Mouse (Mus musculus) intestine, embryonic 16.5 days (tissue): ENCODE measurements around the gene 2010111I01Rik. TPM values are rescaled to one million over a fixed set of nuclear protein-coding genes. Genes with fewer than 3 reads are reported as not detected.

Experiments
- ATAC-seq: fragments of 200-750 bp; cut with Nextera tagmentation; 2 replicates; pipeline ENCODE4 v1.8.0; 2017; ENCODE audit warnings: moderate TSS enrichment, moderate library complexity
- H3K27ac ChIP-seq: fragments of 300-500 bp; sonication (generic); 2 replicates; pipeline ENCODE4 v1.5.1; 2014; ENCODE audit warnings: mild to moderate bottlenecking, low read length
- H3K27me3 ChIP-seq: fragments of 300-500 bp; sonication (generic); replicated peaks from 2 replicates; pipeline ENCODE4 v1.6.1; 2014; ENCODE audit warnings: low read length, control low read depth, mixed read lengths; ENCODE audit not compliant: control insufficient read depth, insufficient read depth
- H3K36me3 ChIP-seq: fragments of 300-500 bp; sonication (generic); 2 replicates; pipeline ENCODE4 v1.6.1; 2014; ENCODE audit warnings: low read length, control low read depth; ENCODE audit not compliant: control insufficient read depth, insufficient read depth
- H3K4me1 ChIP-seq: fragments of 300-500 bp; sonication (generic); 2 replicates; pipeline ENCODE4 v1.6.1; 2014; ENCODE audit warnings: low read length, control low read depth, mixed read lengths; ENCODE audit not compliant: control insufficient read depth, insufficient read depth
- H3K4me2 ChIP-seq: fragments of 300-500 bp; sonication (generic); 2 replicates; pipeline ENCODE4 v1.6.1; 2014; ENCODE audit warnings: low read depth, low read length, control low read depth
- H3K4me3 ChIP-seq: fragments of 300-500 bp; sonication (generic); 2 replicates; pipeline ENCODE4 v1.5.1; 2014; ENCODE audit warnings: mild to moderate bottlenecking, low read length
- H3K9ac ChIP-seq: fragments of 300-500 bp; sonication (generic); 2 replicates; pipeline ENCODE4 v1.6.1; 2014; ENCODE audit warnings: low read depth, low read length
- H3K9me3 ChIP-seq: fragments of 300-500 bp; sonication (generic); 2 replicates; pipeline ENCODE4 v1.6.1; 2016; ENCODE audit warnings: low read length, control low read depth; ENCODE audit not compliant: control insufficient read depth
- WGBS: fragments of 180-500 bp; shearing (Covaris S2); extraction: QIAGEN DNeasy Blood & Tissue Kit; methylation state at CpG from one replicate; pipeline ENCODE4 v1.1.7; 2014; 5-methylcytosine and 5-hydroxymethylcytosine counted together
- polyA plus RNA-seq: library from polyadenylated mRNA; unstranded; fragments of >200 nt; fragmentation: Nextera tagmentation; extraction: Ambion mirVana; gene quantifications from 2 replicates; pipeline ENCODE4 v1.2.1, GENCODE M21; 2015

Gene 2010111I01Rik
- polyA plus RNA-seq, 1 experiment from 2014 or later = 98.7 TPM

DNA sequence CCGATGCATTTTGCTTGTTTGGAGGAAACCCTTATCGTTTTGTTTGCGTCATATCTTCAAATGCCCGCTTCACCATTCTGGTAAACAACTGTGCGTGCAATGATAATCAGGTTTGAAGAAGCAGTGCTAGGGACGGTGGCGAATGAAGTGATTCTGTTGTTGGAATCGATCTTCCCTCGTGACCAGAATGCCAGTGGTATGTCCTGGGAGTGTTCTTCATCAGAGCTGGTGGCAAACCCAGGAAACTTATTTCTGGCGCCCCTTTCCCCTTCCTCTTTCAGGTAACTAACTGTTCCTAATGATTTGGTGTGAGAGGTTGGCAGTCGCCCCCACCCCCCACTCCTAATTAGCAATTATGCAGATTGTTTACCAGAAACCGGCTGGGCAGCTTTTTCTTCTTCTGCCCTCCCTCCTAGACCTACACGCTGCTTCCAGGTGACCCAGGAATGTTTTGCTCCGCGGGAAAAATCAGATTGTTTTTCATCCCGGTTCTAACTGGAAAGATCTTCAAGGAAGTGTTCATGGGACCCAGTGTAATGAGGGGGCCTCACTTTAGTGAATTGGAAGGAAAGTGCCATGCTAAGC is 307.4 kb downstream of the 2010111I01Rik start:
- ATAC-seq = no peak
- peaks cover 31% of the 10 kb centered on the region for H3K4me1 ChIP-seq
- WGBS = 18% methylated on average over 16 of the region's 16 CpGs

GRCm38 (mm10) chr13:63272602-63273229 is 308.0 kb downstream of the 2010111I01Rik start:
- 6% methylated on average over 27 of the region's 27 CpGs for WGBS
- peak overlapping the region; percentile 74 for H3K9ac ChIP-seq
- H3K4me1 ChIP-seq = peaks cover 30% of the 10 kb centered on the region
- no peaks in the 10 kb centered on the region for H3K36me3 ChIP-seq
- peak overlapping the region; percentile 97 for H3K27ac ChIP-seq
- H3K27me3 ChIP-seq = no peaks in the 10 kb centered on the region
- peak overlapping the region; percentile 61 for H3K4me2 ChIP-seq
- peak; percentile 95 for ATAC-seq
- H3K9me3 ChIP-seq = no peaks in the 10 kb centered on the region
- H3K4me3 ChIP-seq = peak overlapping the region; percentile 56

More for the DNA sequence above, 307.4 kb downstream of the 2010111I01Rik start:
- H3K9me3 ChIP-seq = no peaks in the 10 kb centered on the region
- peak overlapping the region; percentile 61 for H3K4me2 ChIP-seq
- peak overlapping the region; percentile 74 for H3K9ac ChIP-seq
- no peaks in the 10 kb centered on the region for H3K36me3 ChIP-seq
- no peaks in the 10 kb centered on the region for H3K27me3 ChIP-seq
- H3K4me3 ChIP-seq = peak overlapping the region; percentile 56
- peak overlapping the region; percentile 97 for H3K27ac ChIP-seq

DNA sequence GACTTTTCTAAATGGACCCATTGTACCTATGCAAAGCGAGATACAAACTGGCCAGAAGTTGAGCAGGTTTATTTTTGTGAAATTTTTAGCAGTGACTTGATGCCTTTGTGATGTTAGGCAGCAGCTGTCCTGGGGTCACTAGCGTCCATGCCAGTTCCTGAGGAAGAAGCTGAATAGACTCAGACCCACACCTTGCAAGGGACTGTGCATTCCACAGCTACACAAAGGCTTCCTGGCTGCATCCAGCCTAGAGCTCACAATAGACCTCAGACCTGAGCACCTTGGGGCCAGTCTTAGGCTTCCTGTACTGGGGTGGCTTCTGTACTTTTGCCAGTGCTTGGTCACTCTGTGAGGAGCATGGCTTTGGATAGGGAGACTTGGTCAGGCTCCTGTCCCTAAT is 309.2 kb downstream of the 2010111I01Rik start:
- ATAC-seq = no peak
- WGBS = 42% methylated on average over 2 of the region's 2 CpGs
- Histone ChIP-seq H3K27me3 (no peaks in the 10 kb centered on the region), H3K4me3 (peak overlapping the region; percentile 52), H3K9ac (peak overlapping the region; percentile 70), H3K4me2 (peak overlapping the region; percentile 67), H3K27ac (peak overlapping the region; percentile 57), H3K4me1 (peaks cover 39% of the 10 kb centered on the region), H3K9me3 (no peaks in the 10 kb centered on the region), H3K36me3 (no peaks in the 10 kb centered on the region)

DNA sequence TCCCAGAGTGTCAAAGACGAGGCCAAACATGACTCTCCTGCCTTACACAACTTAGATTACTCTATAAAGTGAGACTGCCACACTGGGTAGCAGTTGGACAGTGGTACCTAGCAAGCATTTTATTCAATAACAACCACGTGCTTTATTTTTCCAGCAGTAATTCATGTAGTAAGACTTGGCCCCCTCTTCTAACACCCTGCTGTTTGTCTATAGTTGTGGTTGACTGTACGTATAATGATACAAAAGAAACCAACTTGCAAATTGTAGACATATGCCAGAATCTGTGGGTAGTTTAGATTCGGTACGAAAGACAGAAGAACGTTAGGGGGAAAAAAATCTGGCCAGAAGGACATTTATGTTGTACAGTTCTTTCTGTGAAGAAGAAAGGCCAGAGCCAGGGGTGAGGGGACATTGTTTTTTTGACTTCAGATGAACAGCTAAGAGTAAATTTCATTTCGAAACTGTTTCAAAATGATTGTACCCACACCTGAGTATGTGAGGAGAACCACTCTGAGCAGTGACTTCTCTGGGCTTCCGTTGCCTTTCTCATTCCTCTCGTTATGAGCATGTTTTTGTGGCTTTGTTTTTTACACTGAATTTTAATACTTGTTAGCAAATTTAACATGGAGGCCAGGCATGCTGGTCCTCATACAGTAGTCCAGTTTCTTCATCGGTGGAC is 309.9 kb downstream of the 2010111I01Rik start:
- H3K4me2 ChIP-seq = peak overlapping the region; percentile 67
- H3K27me3 ChIP-seq = no peaks in the 10 kb centered on the region
- H3K27ac ChIP-seq = no peak overlapping the region; the same call in 1 of the 2 replicates
- peak overlapping the region; percentile 52 for H3K4me3 ChIP-seq
- peak overlapping the region; percentile 70 for H3K9ac ChIP-seq
- H3K4me1 ChIP-seq = peaks cover 42% of the 10 kb centered on the region
- no peaks in the 10 kb centered on the region for H3K9me3 ChIP-seq
- ATAC-seq = no peak
- WGBS = 56% methylated on average over 10 of the region's 10 CpGs
- H3K36me3 ChIP-seq = no peaks in the 10 kb centered on the region

GRCm38 (mm10) chr13:63276389-63276788 is 311.7 kb downstream of the 2010111I01Rik start:
- Histone ChIP-seq H3K9ac (no peak overlapping the region; the same call in 1 of the 2 replicates), H3K4me1 (peaks cover 51% of the 10 kb centered on the region), H3K27me3 (no peaks in the 10 kb centered on the region), H3K27ac (no peak overlapping the region), H3K9me3 (no peaks in the 10 kb centered on the region), H3K4me3 (peak overlapping the region; percentile 10), H3K4me2 (peak overlapping the region; percentile 40), H3K36me3 (no peaks in the 10 kb centered on the region)
- ATAC-seq = no peak
- WGBS = 70% methylated on average over 4 of the region's 4 CpGs

- no peak overlapping the region for H3K4me3 ChIP-seq
- no peak for ATAC-seq
- peaks cover 44% of the 10 kb centered on the region for H3K4me1 ChIP-seq
- 54% methylated on average over 5 of the region's 5 CpGs for WGBS
- peaks cover 4% of the 10 kb centered on the region; the same call in 1 of the 2 replicates for H3K36me3 ChIP-seq
- no peak overlapping the region for H3K4me2 ChIP-seq
- H3K27me3 ChIP-seq = no peaks in the 10 kb centered on the region
- no peak overlapping the region for H3K27ac ChIP-seq
- H3K9me3 ChIP-seq = no peaks in the 10 kb centered on the region
- no peak overlapping the region for H3K9ac ChIP-seq
Measured at GRCm38 (mm10) chr13:63277316-63277715, 312.6 kb downstream of the 2010111I01Rik start.

- no peaks in the 10 kb centered on the region for H3K27me3 ChIP-seq
- H3K4me1 ChIP-seq = peaks cover 45% of the 10 kb centered on the region
- H3K27ac ChIP-seq = peak overlapping the region; percentile 90
- ATAC-seq = peak; percentile 14; the same call in 1 of the 2 replicates
- peak overlapping the region; percentile 23; the same call in 1 of the 2 replicates for H3K9ac ChIP-seq
- H3K4me3 ChIP-seq = peak overlapping the region; percentile 1; the same call in 1 of the 2 replicates
- 30% methylated on average over 5 of the region's 5 CpGs for WGBS
- H3K4me2 ChIP-seq = peak overlapping the region; percentile 41
- no peaks in the 10 kb centered on the region for H3K9me3 ChIP-seq
- peaks cover 4% of the 10 kb centered on the region for H3K36me3 ChIP-seq
Measured at GRCm38 (mm10) chr13:63278141-63278631, 313.5 kb downstream of the 2010111I01Rik start.

- Histone ChIP-seq H3K36me3 (peaks cover 6% of the 10 kb centered on the region), H3K27ac (peak overlapping the region; percentile 90), H3K4me2 (peak overlapping the region; percentile 41), H3K4me1 (peaks cover 43% of the 10 kb centered on the region), H3K4me3 (peak overlapping the region; percentile 30), H3K9me3 (no peaks in the 10 kb centered on the region), H3K27me3 (no peaks in the 10 kb centered on the region), H3K9ac (peak overlapping the region; percentile 60)
- 17% methylated on average over 10 of the region's 10 CpGs for WGBS
- peak; percentile 56 for ATAC-seq
Measured at GRCm38 (mm10) chr13:63278796-63279475, 314.2 kb downstream of the 2010111I01Rik start.

- Histone ChIP-seq H3K27ac (peak overlapping the region; percentile 90), H3K4me3 (peak overlapping the region; percentile 30), H3K4me2 (peak overlapping the region; percentile 36), H3K9ac (peak overlapping the region; percentile 35), H3K9me3 (no peaks in the 10 kb centered on the region), H3K27me3 (no peaks in the 10 kb centered on the region), H3K36me3 (peaks cover 6% of the 10 kb centered on the region), H3K4me1 (peaks cover 42% of the 10 kb centered on the region)
- ATAC-seq = no peak
- WGBS = 40% methylated on average over 8 of the region's 8 CpGs
Measured at GRCm38 (mm10) chr13:63279807-63280206, 315.1 kb downstream of the 2010111I01Rik start.
